Mouse (Mus musculus) lung, embryonic 14.5 days (tissue): Measurements from ENCODE around the gene Kit. TPM values are rescaled to one million over a fixed set of nuclear protein-coding genes. Genes with fewer than 3 reads are reported as not detected.

Source experiments
- ATAC-seq: fragments of 200-750 bp; cut with Nextera tagmentation; 2 replicates; pipeline ENCODE4 v1.8.0; 2017; ENCODE audit warnings: mild to moderate bottlenecking, moderate TSS enrichment, moderate library complexity; ENCODE audit not compliant: insufficient read depth
- DNase-seq: peaks from one replicate; pipeline ENCODE4 v3.0.0-alpha.2; 2015
- H3K27ac ChIP-seq: fragments of 300-500 bp; sonication (generic); 2 replicates; pipeline ENCODE4 v1.5.1; 2014; ENCODE audit warnings: low read depth, mild to moderate bottlenecking, moderate library complexity
- H3K27me3 ChIP-seq: fragments of 300-500 bp; sonication (generic); 2 replicates; pipeline ENCODE4 v1.6.1; 2014; ENCODE audit warnings: low read length, control low read depth; ENCODE audit not compliant: insufficient read depth
- H3K36me3 ChIP-seq: fragments of 300-500 bp; sonication (generic); 2 replicates; pipeline ENCODE4 v1.6.1; 2014; ENCODE audit warnings: control low read depth; ENCODE audit not compliant: insufficient read depth
- H3K4me1 ChIP-seq: fragments of 300-500 bp; sonication (generic); 2 replicates; pipeline ENCODE4 v1.6.1; 2014; ENCODE audit warnings: antibody characterized with exemption, control low read depth; ENCODE audit not compliant: insufficient read depth
- H3K4me2 ChIP-seq: fragments of 300-500 bp; sonication (generic); 2 replicates; pipeline ENCODE4 v1.6.1; 2014; ENCODE audit warnings: mild to moderate bottlenecking
- H3K4me3 ChIP-seq: fragments of 300-500 bp; sonication (generic); 2 replicates; pipeline ENCODE4 v1.5.1; 2014; ENCODE audit warnings: low read depth, low read length
- H3K9ac ChIP-seq: fragments of 300-500 bp; sonication (generic); 2 replicates; pipeline ENCODE4 v1.6.1; 2014
- H3K9me3 ChIP-seq: fragments of 300-500 bp; sonication (generic); 2 replicates; pipeline ENCODE4 v1.6.1; 2016; ENCODE audit warnings: low read depth, low read length, control low read depth
- CTCF ChIP-seq: IDR thresholded peaks from 2 replicates; pipeline ENCODE4 v1.5.1; 2016; ENCODE audit warnings: antibody characterized with exemption, low read depth
- WGBS: fragments of 180-500 bp; shearing (Covaris S2); extraction: QIAGEN DNeasy Blood & Tissue Kit; methylation state at CpG from one replicate; pipeline ENCODE4 v1.1.7; 2014; 5-methylcytosine and 5-hydroxymethylcytosine counted together
- polyA plus RNA-seq: library from polyadenylated mRNA; unstranded; fragments of >200 nt; fragmentation: Nextera tagmentation; extraction: Ambion mirVana; gene quantifications from 2 replicates; pipeline ENCODE4 v1.2.1, GENCODE M21; 2014

The Kit gene
- polyA plus RNA-seq, 1 experiment from 2014 or later: 49.0 TPM

DNA sequence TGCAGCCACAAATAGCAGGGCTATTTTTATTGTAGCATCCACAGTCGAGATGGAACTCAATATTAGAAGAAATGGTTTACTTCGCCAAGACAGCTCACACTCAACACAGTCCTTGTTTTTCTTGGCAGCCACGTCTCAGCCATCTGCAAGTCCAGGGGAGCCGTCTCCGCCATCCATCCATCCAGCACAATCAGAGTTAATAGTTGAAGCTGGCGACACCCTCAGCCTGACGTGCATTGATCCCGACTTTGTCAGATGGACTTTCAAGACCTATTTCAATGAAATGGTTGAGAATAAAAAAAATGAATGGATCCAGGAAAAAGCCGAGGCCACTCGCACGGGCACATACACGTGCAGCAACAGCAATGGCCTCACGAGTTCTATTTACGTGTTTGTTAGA, 32.2 kb downstream of the Kit start:
- ATAC-seq (no peak), DNase-seq (peak; percentile 27)
- WGBS: 64% methylated on average over 14 of the region's 14 CpGs
- no peak overlapping the region for H3K4me3 ChIP-seq
- H3K36me3 ChIP-seq: no peaks in the 10 kb centered on the region
- no peak overlapping the region for H3K9ac ChIP-seq
- no peak overlapping the region for H3K27ac ChIP-seq
- H3K27me3 ChIP-seq: no peaks in the 10 kb centered on the region
- H3K4me1 ChIP-seq: peaks cover 10% of the 10 kb centered on the region; the same call in 1 of the 2 replicates
- no peak overlapping the region for H3K4me2 ChIP-seq
- H3K9me3 ChIP-seq: no peaks in the 10 kb centered on the region
- TF ChIP-seq CTCF: no peak

DNA sequence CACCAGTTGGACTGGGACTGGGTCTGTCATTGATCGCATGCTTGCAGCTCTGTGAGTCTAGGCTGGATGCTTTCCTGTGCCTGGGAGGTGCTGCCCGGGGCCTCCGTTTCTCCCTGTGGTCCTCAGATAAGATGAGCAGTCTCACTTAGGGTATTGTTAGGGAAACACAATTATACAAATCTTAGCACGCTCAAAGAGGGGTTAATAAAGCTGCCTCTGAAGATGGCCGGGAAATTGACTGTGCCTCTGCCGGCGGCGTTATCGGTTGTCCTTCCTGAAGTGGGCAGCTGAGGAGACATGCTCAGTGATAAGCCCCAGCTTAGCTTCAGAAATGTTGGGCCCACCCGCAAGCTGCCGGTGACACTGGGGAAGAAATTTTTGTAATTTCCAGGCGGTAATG, 33.3 kb downstream of the Kit start:
- ATAC-seq (no peak), DNase-seq (no peak)
- Histone ChIP-seq H3K9ac (no peak overlapping the region), H3K27me3 (no peaks in the 10 kb centered on the region), H3K4me1 (peaks cover 10% of the 10 kb centered on the region; the same call in 1 of the 2 replicates), H3K4me2 (no peak overlapping the region), H3K4me3 (no peak overlapping the region), H3K36me3 (peaks cover 3% of the 10 kb centered on the region; the same call in 1 of the 2 replicates), H3K27ac (no peak overlapping the region), H3K9me3 (no peaks in the 10 kb centered on the region)
- TF ChIP-seq CTCF: no peak
- 40% methylated on average over 12 of the region's 12 CpGs for WGBS

GRCm38 (mm10) chr5:75612380-75612779, 37.7 kb downstream of the Kit start:
- no peak overlapping the region for H3K9ac ChIP-seq
- no peak for DNase-seq
- H3K27ac ChIP-seq: no peak overlapping the region
- no peak for TF ChIP-seq CTCF
- no peaks in the 10 kb centered on the region for H3K9me3 ChIP-seq
- H3K4me1 ChIP-seq: 0 out of 2 replicates have a peak, but pooled peaks cover 6% of the 10 kb centered on the region
- no peak for ATAC-seq
- 34% methylated on average over 1 of the region's 1 CpGs for WGBS
- H3K4me2 ChIP-seq: no peak overlapping the region
- no peaks in the 10 kb centered on the region for H3K27me3 ChIP-seq
- no peak overlapping the region for H3K4me3 ChIP-seq
- peaks cover 3% of the 10 kb centered on the region; the same call in 1 of the 2 replicates for H3K36me3 ChIP-seq

DNA sequence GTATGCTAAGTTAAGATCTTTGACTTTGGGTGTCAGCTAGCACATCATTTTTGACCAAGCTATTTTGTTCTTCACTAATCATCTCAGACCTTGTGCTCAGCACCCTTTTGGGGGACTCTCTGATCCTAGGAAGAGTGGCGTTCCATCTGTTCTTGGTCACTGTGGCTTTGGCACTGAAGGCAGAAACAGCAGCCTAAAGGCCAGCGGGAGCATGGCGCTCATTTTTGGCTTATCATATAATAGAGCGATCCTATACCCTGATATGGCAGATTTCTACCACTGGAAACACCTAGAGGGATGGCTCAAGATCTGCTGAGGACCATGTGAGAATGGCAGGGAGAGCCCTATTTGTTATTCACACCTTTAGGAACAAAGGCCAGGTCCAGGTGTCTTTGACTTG, 38.2 kb downstream of the Kit start:
- no peaks in the 10 kb centered on the region for H3K9me3 ChIP-seq
- H3K27ac ChIP-seq: no peak overlapping the region

GRCm38 (mm10) chr5:75615000-75615571, 40.4 kb downstream of the Kit start:
- WGBS: 92% methylated on average over 11 of the region's 11 CpGs
- Histone ChIP-seq H3K9me3 (no peaks in the 10 kb centered on the region), H3K4me1 (no peaks in the 10 kb centered on the region)

More for the DNA sequence above, 38.2 kb downstream of the Kit start:
- H3K4me3 ChIP-seq: no peak overlapping the region
- ATAC-seq (no peak), DNase-seq (no peak)
- TF ChIP-seq CTCF: no peak
- 89% methylated on average over 4 of the region's 4 CpGs for WGBS
- no peaks in the 10 kb centered on the region for H3K27me3 ChIP-seq
- no peak overlapping the region for H3K9ac ChIP-seq
- 0 out of 2 replicates have a peak, but pooled peaks cover under 1% of the 10 kb centered on the region for H3K4me1 ChIP-seq
- H3K4me2 ChIP-seq: no peak overlapping the region
- peaks cover 3% of the 10 kb centered on the region; the same call in 1 of the 2 replicates for H3K36me3 ChIP-seq

GRCm38 (mm10) chr5:75615624-75616023, 40.9 kb downstream of the Kit start:
- 87% methylated on average over 8 of the region's 8 CpGs for WGBS
- Histone ChIP-seq H3K4me1 (no peaks in the 10 kb centered on the region), H3K9me3 (no peaks in the 10 kb centered on the region), H3K9ac (no peak overlapping the region), H3K27ac (no peak overlapping the region), H3K4me2 (no peak overlapping the region), H3K4me3 (no peak overlapping the region), H3K36me3 (peaks cover 3% of the 10 kb centered on the region; the same call in 1 of the 2 replicates), H3K27me3 (no peaks in the 10 kb centered on the region)
- ATAC-seq (no peak), DNase-seq (no peak)
- no peak for TF ChIP-seq CTCF

More at GRCm38 (mm10) chr5:75615000-75615571, 40.4 kb downstream of the Kit start:
- no peak overlapping the region for H3K27ac ChIP-seq
- H3K4me2 ChIP-seq: no peak overlapping the region
- no peak for ATAC-seq
- no peak for TF ChIP-seq CTCF
- no peak overlapping the region for H3K9ac ChIP-seq
- no peak overlapping the region for H3K4me3 ChIP-seq
- DNase-seq: no peak
- H3K36me3 ChIP-seq: peaks cover 3% of the 10 kb centered on the region; the same call in 1 of the 2 replicates
- no peaks in the 10 kb centered on the region for H3K27me3 ChIP-seq

DNA sequence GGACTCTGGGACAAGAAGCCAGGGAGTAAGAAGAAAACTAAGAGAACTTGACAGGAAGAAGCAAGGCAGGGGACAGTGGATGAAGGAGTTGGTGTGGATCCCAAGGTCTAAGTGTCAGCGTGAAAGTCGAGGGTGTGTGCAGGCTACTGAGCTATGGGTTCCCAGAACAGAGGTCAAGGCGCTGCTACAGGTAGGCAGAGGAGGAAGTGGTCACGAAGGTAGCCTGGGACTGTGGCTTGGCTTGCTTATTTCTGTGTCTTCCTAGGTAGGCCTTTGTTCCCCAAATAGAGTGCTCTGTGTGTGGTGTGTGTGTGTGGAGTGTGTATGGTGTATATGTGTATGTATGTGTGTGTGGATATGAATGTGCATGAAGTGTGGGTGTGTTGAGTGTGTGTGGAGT, 47.7 kb downstream of the Kit start:
- ATAC-seq: no peak
- no peak overlapping the region for H3K4me2 ChIP-seq
- no peak overlapping the region for H3K9ac ChIP-seq
- no peaks in the 10 kb centered on the region for H3K27me3 ChIP-seq
- DNase-seq: no peak
- TF ChIP-seq CTCF: no peak
- no peaks in the 10 kb centered on the region for H3K9me3 ChIP-seq
- 81% methylated on average over 4 of the region's 4 CpGs for WGBS
- no peaks in the 10 kb centered on the region for H3K4me1 ChIP-seq
- H3K27ac ChIP-seq: no peak overlapping the region
- no peak overlapping the region for H3K4me3 ChIP-seq
- no peaks in the 10 kb centered on the region for H3K36me3 ChIP-seq
